Mouse (Mus musculus) c-Kit-positive CD71-negative TER-119-negative erythroid progenitor cells, embryonic 14.5 days (primary cell): Measurements from ENCODE around the gene Trpc1.

Experiments
- DNase-seq: peaks from one replicate; pipeline ENCODE4 v3.0.0-alpha.2; 2013; ENCODE audit warnings: low read depth

Gene Trpc1

GRCm38 (mm10) chr9:95697808-95698207 is 52.4 kb downstream of the Trpc1 start:
- DNase-seq, result peak; percentile 25

- DNase-seq, result no peak
These were observed 53.6 kb downstream of the Trpc1 start for GRCm38 (mm10) chr9:95696581-95696980.

DNA sequence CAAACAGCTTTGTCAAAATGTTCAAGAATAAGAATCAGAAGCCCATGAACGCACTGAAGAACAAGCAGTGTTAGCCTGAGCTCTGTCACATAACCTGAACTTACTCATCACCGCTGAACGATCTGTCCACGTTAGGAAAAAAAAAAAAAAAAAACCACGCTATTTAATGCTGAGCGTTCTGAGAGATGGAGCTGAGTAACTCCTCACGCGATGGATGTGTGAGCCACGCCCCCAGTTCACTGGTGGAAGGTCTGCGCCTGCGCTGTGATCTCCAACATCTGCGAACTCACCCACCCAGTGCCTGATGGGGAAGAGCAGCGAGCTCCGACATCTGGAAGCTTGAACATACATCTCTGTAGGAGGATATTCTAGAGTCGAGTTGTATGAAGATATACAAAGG is 55.2 kb downstream of the Trpc1 start:
- no peak for DNase-seq

- DNase-seq, result no peak
These were observed 55.6 kb downstream of the Trpc1 start for GRCm38 (mm10) chr9:95694526-95694925.

- no peak for DNase-seq
These were observed 56.6 kb downstream of the Trpc1 start for GRCm38 (mm10) chr9:95693528-95694100.

GRCm38 (mm10) chr9:95692823-95693222 is 57.4 kb downstream of the Trpc1 start:
- DNase-seq, result no peak

DNA sequence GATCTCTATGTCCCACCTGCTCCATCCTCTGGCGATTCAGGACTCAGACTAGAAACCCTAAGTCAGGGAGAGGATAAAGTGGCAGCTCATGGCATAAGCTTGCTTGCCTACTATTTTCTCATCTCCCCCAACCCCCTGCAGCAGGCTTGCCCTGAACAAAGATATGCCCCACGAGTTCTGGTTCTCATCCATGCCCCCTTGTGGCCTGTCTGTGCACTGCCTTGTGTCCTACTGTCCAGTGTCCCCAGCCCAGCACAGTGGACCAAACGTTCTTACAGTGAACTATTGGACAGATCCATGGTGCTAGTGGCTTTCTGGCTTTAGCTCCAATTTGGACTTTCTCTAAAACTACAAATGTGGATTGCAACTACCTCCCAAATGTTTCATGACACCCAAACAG is 62.1 kb downstream of the Trpc1 start:
- no peak for DNase-seq

DNA sequence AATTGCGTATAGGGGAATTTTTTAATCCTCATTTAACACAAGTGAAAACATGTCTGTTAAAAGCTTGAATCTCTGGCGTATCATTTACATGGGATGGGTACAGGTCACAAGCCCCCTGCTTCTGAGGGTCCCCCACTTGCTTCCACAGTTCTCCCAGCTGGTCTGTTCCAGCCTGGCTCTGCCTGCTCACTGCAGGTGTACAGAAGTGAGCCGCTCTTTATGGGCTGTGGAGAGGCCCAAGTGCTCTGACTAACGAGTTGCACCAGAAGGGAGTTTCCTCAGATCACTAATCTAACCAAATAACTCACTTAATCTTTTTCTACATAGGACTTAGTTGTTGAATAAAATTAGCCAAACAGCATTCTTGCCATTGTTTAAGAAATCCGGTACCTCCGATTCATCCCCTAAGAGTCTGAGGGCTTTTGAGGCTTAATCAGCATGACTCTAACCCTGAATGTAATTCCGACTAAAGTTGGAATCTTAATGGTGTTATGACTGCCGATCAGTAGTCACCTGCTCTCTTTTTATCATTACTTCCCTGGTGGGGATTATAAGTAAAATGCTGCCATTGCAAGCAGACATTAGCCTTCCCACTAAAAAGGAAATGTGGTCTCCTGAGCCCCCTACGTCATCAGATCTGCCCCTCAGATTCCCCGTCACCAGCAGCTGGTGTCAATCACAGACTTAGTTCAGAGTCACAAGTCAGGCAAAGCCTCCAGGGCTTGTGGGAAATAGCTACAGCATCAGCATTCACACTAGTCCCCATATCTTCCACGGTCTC is 64.3 kb downstream of the Trpc1 start:
- no peak for DNase-seq

DNA sequence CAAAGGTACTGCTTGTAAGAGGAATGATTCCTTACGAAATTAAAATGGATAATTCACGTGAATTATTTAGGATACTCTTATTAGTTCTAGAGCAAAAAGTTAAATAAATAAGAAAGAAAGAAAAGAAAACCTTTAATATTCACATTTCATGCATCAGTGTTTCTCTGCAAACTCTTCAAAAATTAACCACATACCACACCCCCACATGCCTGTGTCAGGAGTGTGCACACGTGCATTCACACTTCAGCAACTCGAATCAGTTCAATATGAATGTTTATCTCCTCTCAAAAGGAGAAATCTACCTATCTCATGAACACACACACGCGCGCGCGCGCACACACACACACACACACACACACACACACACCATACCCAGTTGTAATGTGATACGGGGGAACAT is 69.5 kb downstream of the Trpc1 start:
- no peak for DNase-seq

- DNase-seq, result no peak
These were observed 70.2 kb downstream of the Trpc1 start for GRCm38 (mm10) chr9:95679966-95680365.

GRCm38 (mm10) chr9:95676021-95676420 is 74.2 kb downstream of the Trpc1 start:
- no peak for DNase-seq

- DNase-seq, result no peak
These were observed 75.0 kb downstream of the Trpc1 start for GRCm38 (mm10) chr9:95675064-95675699.

DNA sequence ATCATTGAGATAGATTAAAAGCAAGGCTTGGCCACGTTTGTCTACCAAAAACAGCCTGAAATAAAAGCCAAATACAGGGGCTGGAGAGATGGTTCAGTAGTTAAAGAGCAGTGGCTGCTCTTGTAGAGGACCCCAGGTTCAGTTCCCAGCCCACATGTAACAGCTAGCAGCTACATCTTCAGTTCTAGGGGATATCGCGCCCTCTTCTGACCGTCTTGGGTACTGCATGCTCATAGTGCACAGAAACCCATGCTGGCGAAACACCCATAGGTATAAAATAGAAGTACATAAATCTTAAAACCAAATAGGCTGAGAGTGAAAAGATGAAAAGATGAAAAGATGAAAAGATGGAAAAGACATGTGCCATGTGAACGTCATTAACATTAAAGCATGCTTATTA is 77.4 kb downstream of the Trpc1 start:
- no peak for DNase-seq

- DNase-seq, result no peak
These were observed 77.8 kb downstream of the Trpc1 start for GRCm38 (mm10) chr9:95672331-95672730.

- DNase-seq, result no peak
These were observed 81.9 kb downstream of the Trpc1 start for GRCm38 (mm10) chr9:95668306-95668705.

- DNase-seq, result no peak
These were observed 82.3 kb downstream of the Trpc1 start for GRCm38 (mm10) chr9:95667836-95668235.

- no peak for DNase-seq
These were observed 84.3 kb downstream of the Trpc1 start for GRCm38 (mm10) chr9:95665835-95666234.

- no peak for DNase-seq
These were observed 85.7 kb downstream of the Trpc1 start for GRCm38 (mm10) chr9:95664290-95664989.

GRCm38 (mm10) chr9:95657941-95658340 is 92.2 kb downstream of the Trpc1 start:
- DNase-seq, result no peak
